Mouse (Mus musculus) forebrain, embryonic 13.5 days (tissue): ENCODE results near the gene Atf7ip. TPM values are rescaled to one million over a fixed set of nuclear protein-coding genes. Genes with fewer than 3 reads are reported as not detected.

Source experiments
- ATAC-seq: fragments of 200-750 bp; cut with Nextera tagmentation; 2 replicates; pipeline ENCODE4 v1.8.0; 2017
- H3K27ac ChIP-seq: fragments of 300-500 bp; sonication (generic); 2 replicates; pipeline ENCODE4 v1.5.1; 2015; ENCODE audit warnings: inconsistent platforms, mild to moderate bottlenecking, moderate library complexity
- H3K27me3 ChIP-seq: fragments of 300-500 bp; sonication (generic); 2 replicates; pipeline ENCODE4 v1.6.1; 2015; ENCODE audit warnings: mild to moderate bottlenecking, inconsistent platforms
- H3K36me3 ChIP-seq: fragments of 300-500 bp; sonication (generic); 2 replicates; pipeline ENCODE4 v1.6.1; 2015; ENCODE audit warnings: mild to moderate bottlenecking, inconsistent platforms; ENCODE audit not compliant: poor library complexity, severe bottlenecking
- H3K4me1 ChIP-seq: fragments of 300-500 bp; sonication (generic); 2 replicates; pipeline ENCODE4 v1.6.1; 2015; ENCODE audit warnings: inconsistent platforms
- H3K4me2 ChIP-seq: fragments of 300-500 bp; sonication (generic); 2 replicates; pipeline ENCODE4 v1.6.1; 2015; ENCODE audit warnings: inconsistent platforms, mild to moderate bottlenecking, moderate library complexity
- H3K4me3 ChIP-seq: fragments of 300-500 bp; sonication (generic); 2 replicates; pipeline ENCODE4 v1.5.1; 2015; ENCODE audit warnings: mild to moderate bottlenecking, inconsistent platforms
- H3K9ac ChIP-seq: fragments of 300-500 bp; sonication (generic); 2 replicates; pipeline ENCODE4 v1.6.1; 2015; ENCODE audit warnings: mild to moderate bottlenecking, inconsistent platforms
- H3K9me3 ChIP-seq: fragments of 300-500 bp; sonication (generic); replicated peaks from 2 replicates; pipeline ENCODE4 v1.6.1; 2016; ENCODE audit warnings: inconsistent platforms
- WGBS: fragments of 180-500 bp; shearing (Covaris S2); methylation state at CpG from one replicate; pipeline ENCODE4 v1.1.7; 2015; 5-methylcytosine and 5-hydroxymethylcytosine counted together
- polyA plus RNA-seq: library from polyadenylated mRNA; unstranded; fragments of >200 nt; fragmentation: Nextera tagmentation; extraction: Ambion mirVana; gene quantifications from 2 replicates; pipeline ENCODE4 v1.2.1, GENCODE M21; 2015

The Atf7ip gene
- polyA plus RNA-seq, 1 experiment from 2014 or later: 47.3 TPM

DNA sequence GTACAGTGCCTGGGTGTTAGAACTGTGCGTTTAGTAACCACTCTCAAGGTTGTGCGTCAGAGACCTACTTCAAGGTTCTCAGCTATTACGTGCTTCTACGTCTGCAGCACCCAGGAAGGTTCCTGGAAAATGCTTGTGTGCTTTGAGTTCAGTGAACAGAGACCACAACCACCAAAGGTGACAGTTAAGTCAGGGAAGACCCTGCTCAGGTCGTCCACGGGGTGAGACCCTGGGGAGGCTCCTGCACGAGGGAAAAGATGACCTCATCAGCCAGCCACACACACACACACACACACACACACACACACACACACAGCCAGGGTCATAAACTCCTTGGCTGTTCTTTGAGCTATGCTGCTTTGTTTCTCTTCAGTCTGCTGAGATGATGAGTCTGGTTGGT lies 96.6 kb downstream of the Atf7ip start:
- no peaks in the 10 kb centered on the region for H3K27me3 ChIP-seq
- ATAC-seq: no peak
- no peaks in the 10 kb centered on the region for H3K4me1 ChIP-seq
- no peaks in the 10 kb centered on the region for H3K9me3 ChIP-seq
- H3K4me3 ChIP-seq: no peak overlapping the region
- peaks cover 82% of the 10 kb centered on the region for H3K36me3 ChIP-seq
- no peak overlapping the region for H3K4me2 ChIP-seq
- WGBS: 94% methylated on average over 7 of the region's 7 CpGs
- no peak overlapping the region for H3K9ac ChIP-seq
- no peak overlapping the region for H3K27ac ChIP-seq

DNA sequence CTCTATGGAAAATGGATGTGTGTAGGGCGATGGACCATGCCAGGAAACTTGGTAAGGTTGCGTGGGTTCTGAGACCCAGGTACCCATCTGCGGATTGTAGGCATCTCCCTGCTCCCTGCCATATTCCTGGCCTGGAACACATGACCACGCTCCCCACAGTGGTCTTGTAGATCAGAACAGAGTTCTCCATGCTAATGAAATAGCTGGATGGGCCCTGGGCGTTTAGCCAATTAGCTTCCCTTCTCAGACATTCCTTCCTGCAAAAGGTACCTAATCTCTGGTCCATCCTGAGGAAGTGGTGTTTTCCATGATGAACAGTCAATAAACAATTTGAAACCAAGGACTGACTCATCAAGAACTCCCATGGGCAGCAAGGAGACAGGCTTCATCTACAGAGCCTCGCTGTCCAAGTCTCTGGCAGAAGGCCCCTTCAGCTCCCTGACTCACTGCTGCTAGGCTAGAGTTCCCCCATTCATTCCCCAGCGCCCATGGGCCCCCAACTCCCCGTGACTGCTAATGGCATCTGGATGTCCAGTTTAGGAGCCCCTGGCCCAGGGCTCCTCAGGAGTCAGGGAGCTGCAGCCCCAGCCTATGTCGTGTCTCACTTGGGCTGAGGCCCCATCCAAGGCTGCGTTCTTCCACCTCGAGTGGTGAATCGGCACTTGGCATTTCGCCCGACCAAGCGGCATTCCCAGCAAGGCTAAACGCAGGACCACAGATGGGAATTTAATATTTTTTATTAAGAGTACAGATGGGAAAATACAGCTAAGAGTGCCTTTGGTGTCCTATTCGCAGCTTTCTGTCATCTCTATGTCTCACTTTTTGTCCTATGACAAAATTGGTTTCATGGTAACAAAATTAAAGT lies 105.6 kb downstream of the Atf7ip start:
- 92% methylated on average over 17 of the region's 17 CpGs for WGBS
- H3K9me3 ChIP-seq: no peaks in the 10 kb centered on the region; the same call in 1 of the 2 replicates
- H3K36me3 ChIP-seq: peaks cover 48% of the 10 kb centered on the region
- H3K4me2 ChIP-seq: no peak overlapping the region
- ATAC-seq: 0 out of 2 replicates have a peak, but pooled peaks have one; percentile 22
- H3K4me3 ChIP-seq: no peak overlapping the region
- H3K9ac ChIP-seq: no peak overlapping the region
- no peaks in the 10 kb centered on the region for H3K4me1 ChIP-seq
- H3K27me3 ChIP-seq: no peaks in the 10 kb centered on the region
- H3K27ac ChIP-seq: no peak overlapping the region

DNA sequence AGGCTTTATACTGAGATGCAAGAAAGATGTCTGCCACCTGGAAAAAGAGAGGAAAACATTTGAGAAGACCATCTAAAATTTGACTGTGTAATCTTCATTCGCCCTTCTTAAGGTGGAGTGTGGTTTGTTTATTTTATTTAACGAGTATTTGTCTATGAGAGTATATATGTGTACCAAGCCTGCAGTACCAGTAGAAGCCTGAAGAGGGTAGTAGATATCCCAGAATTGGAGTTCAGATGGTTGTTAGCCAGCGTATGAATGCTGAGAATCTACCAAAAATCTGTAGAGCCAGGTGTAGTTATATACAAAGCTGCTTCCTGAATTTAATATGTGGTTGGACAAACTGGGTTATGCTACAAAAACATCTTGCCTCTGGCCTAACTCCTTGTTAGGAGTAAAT lies 106.3 kb downstream of the Atf7ip start:
- Histone ChIP-seq H3K4me2 (no peak overlapping the region), H3K4me3 (no peak overlapping the region), H3K9me3 (no peaks in the 10 kb centered on the region; the same call in 1 of the 2 replicates), H3K9ac (no peak overlapping the region), H3K36me3 (peaks cover 41% of the 10 kb centered on the region), H3K27me3 (no peaks in the 10 kb centered on the region), H3K27ac (no peak overlapping the region), H3K4me1 (no peaks in the 10 kb centered on the region)
- 96% methylated on average over 3 of the region's 3 CpGs for WGBS
- ATAC-seq: no peak

DNA sequence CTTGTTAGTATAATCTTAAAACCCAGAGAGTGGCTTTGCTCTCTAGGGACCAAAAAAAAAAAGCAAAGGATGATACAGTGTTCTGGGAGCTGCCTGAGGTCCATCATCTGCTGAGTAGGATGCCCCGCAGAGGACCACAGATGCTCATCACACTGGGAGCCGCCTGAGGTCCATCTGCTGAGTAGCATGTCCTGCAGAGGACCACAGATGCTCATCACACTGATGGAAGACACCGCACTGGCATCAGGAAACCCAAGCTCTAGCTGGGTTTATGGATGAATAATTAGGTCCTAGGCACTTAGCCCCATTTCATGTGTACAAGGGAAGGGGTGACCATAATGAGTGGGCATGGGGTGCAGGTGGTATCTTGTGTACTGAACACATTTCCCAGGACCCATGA lies 108.2 kb downstream of the Atf7ip start:
- Histone ChIP-seq H3K9me3 (no peaks in the 10 kb centered on the region; the same call in 1 of the 2 replicates), H3K4me3 (no peak overlapping the region), H3K9ac (no peak overlapping the region), H3K27me3 (no peaks in the 10 kb centered on the region), H3K27ac (no peak overlapping the region), H3K4me1 (no peaks in the 10 kb centered on the region), H3K36me3 (peaks cover 24% of the 10 kb centered on the region), H3K4me2 (no peak overlapping the region)
- ATAC-seq: no peak; the same call in 1 of the 2 replicates
- 91% methylated on average over 3 of the region's 3 CpGs for WGBS

DNA sequence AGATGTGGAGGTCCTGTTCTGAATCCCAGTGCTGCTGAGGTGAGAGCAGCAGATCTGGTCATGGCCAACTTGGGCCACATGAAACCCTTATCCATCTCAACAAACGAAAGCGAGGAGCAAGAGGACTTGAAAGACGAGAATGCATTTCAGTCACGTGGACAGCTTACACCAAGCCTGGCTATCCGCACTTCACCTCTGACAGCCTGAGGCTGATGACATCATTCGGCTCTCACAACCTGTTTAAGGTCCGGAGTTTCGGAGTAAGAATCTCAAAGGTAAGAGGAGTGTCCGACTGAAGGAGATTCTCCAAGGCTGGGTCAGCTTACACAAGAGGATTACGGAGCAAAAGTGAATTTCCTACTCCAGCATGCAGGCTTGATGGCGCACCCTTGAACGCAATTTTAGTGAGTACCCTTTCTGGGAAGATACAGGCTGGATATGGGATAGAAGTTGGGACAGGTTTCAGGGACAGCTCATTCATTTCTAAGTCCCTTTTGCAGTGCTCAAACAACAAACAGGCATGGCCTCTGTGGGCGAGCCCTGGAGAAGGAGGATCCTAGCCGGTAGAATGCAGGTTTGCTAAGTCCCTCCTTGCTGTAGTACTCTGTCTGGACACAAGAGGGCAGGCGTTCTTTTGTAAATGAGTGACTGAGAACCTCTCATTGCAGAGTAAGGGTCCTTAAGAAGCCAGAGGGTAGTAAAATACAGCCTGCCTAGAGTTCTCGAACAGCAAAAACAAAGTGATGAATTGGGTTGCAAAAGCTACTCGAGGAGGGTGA lies 114.6 kb downstream of the Atf7ip start:
- H3K27ac ChIP-seq: no peak overlapping the region
- no peaks in the 10 kb centered on the region for H3K27me3 ChIP-seq
- H3K4me1 ChIP-seq: no peaks in the 10 kb centered on the region
- 51% methylated on average over 17 of the region's 17 CpGs for WGBS
- no peak overlapping the region for H3K9ac ChIP-seq
- H3K36me3 ChIP-seq: no peaks in the 10 kb centered on the region
- H3K4me3 ChIP-seq: no peak overlapping the region
- H3K4me2 ChIP-seq: no peak overlapping the region
- H3K9me3 ChIP-seq: no peaks in the 10 kb centered on the region
- peak; percentile 68 for ATAC-seq

DNA sequence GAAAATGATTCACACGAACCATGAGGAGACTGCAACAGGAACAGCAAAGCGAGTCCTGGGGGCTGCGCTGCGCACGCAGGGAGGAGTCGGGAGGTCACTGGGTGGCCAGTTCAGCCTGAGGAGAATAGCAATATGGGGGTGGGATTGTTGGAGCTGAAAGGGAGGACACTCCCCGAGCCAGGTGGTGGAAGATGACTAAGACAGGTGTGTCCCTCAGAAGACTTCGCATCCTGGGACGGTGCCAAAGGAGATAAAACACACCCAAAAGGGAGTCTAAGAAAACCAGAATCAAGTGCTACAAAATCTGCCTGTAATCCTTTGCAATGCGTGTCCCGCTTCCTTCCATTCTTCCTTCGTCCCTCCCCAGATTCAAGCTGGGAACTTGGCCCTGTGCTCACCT lies 119.5 kb downstream of the Atf7ip start:
- WGBS: 92% methylated on average over 12 of the region's 12 CpGs
- H3K4me1 ChIP-seq: no peaks in the 10 kb centered on the region

DNA sequence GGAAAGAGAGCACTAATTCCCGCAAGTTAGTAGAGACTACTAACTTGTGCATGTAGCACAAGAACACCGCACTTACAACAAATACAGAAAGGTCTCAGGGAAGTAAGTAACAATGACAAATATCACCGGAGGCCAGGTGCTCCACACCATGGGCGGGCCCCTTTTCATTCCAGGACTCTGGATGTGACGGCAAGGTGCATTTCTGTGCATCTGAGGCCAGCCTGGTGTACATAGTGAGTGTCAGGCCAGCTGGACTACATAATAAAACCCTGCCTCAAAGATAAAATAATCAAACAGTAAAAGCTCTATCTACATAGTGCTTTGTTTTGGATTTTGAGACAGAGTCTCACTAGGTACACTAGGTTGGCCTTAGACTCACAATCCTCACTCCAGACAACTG lies 123.7 kb downstream of the Atf7ip start:
- H3K4me3 ChIP-seq: no peak overlapping the region
- WGBS: 88% methylated on average over 5 of the region's 5 CpGs
- H3K4me2 ChIP-seq: no peak overlapping the region
- H3K9ac ChIP-seq: no peak overlapping the region
- no peaks in the 10 kb centered on the region for H3K4me1 ChIP-seq
- no peaks in the 10 kb centered on the region for H3K27me3 ChIP-seq
- no peak for ATAC-seq
- no peak overlapping the region for H3K27ac ChIP-seq
- H3K9me3 ChIP-seq: no peaks in the 10 kb centered on the region
- H3K36me3 ChIP-seq: no peaks in the 10 kb centered on the region

More for the DNA sequence above, 119.5 kb downstream of the Atf7ip start:
- Histone ChIP-seq H3K4me2 (no peak overlapping the region), H3K9ac (no peak overlapping the region), H3K27ac (no peak overlapping the region), H3K36me3 (no peaks in the 10 kb centered on the region), H3K9me3 (no peaks in the 10 kb centered on the region), H3K27me3 (no peaks in the 10 kb centered on the region), H3K4me3 (no peak overlapping the region)
- no peak for ATAC-seq

DNA sequence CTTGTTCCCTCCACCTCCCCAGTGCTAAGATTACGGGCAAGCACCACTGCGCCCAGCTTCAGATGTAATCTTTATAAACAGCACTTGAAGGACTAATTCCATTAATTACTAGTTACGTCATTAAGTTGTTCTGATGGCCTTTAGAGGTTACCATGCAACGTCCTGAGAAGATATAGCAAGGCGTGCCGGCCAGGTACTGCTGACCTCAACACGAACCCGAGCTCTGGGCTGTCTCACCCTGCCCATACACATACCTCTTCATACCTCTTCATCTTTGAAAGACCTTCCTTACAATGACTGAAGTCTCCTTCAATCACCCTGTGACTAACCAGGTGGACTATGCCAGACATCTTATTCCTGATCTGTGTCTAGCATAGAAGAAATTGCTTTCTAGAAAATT lies 125.6 kb downstream of the Atf7ip start:
- ATAC-seq: no peak
- Histone ChIP-seq H3K4me3 (no peak overlapping the region), H3K9me3 (no peaks in the 10 kb centered on the region; the same call in 1 of the 2 replicates), H3K27me3 (no peaks in the 10 kb centered on the region), H3K36me3 (no peaks in the 10 kb centered on the region), H3K4me1 (no peaks in the 10 kb centered on the region), H3K4me2 (no peak overlapping the region), H3K27ac (no peak overlapping the region), H3K9ac (no peak overlapping the region)
- 88% methylated on average over 8 of the region's 8 CpGs for WGBS

DNA sequence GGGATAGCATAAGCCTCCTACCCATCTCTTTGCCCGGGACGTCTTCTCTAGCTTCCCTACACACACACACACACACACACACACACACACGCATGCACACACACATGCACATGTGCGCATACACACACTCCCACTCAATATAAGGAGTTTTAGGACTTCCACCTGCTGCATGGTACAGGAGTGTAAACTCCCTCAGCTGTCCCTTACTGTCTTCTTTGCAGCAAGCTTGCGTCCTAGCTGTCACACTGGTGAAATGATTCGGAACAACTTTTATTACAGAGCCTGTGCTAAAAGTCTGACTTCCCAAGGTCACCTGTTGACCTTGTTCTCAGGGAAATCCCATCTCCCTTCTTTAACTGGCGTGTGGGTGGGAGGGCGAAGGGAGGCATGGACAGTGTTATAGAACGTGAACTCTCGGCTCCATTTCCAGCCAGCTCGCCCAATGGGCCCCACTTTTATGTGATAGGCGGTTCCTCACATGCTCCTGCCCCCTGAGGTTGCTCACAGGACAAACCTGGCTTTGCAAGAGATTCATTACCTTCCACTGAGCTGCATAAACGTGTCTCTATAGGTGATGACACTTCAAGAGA lies 126.1 kb downstream of the Atf7ip start:
- Histone ChIP-seq H3K27ac (no peak overlapping the region), H3K36me3 (no peaks in the 10 kb centered on the region), H3K4me3 (no peak overlapping the region), H3K9me3 (no peaks in the 10 kb centered on the region; the same call in 1 of the 2 replicates), H3K27me3 (no peaks in the 10 kb centered on the region), H3K4me2 (no peak overlapping the region), H3K4me1 (no peaks in the 10 kb centered on the region), H3K9ac (no peak overlapping the region)
- no peak for ATAC-seq
- WGBS: 88% methylated on average over 13 of the region's 13 CpGs

- ATAC-seq: no peak
- Histone ChIP-seq H3K27ac (no peak overlapping the region), H3K27me3 (no peaks in the 10 kb centered on the region), H3K4me2 (no peak overlapping the region), H3K4me1 (no peaks in the 10 kb centered on the region), H3K36me3 (no peaks in the 10 kb centered on the region), H3K9ac (no peak overlapping the region), H3K9me3 (no peaks in the 10 kb centered on the region; the same call in 1 of the 2 replicates), H3K4me3 (no peak overlapping the region)
- WGBS: 87% methylated on average over 3 of the region's 3 CpGs
Measured at GRCm38 (mm10) chr6:136633154-136633553, 127.2 kb downstream of the Atf7ip start.

DNA sequence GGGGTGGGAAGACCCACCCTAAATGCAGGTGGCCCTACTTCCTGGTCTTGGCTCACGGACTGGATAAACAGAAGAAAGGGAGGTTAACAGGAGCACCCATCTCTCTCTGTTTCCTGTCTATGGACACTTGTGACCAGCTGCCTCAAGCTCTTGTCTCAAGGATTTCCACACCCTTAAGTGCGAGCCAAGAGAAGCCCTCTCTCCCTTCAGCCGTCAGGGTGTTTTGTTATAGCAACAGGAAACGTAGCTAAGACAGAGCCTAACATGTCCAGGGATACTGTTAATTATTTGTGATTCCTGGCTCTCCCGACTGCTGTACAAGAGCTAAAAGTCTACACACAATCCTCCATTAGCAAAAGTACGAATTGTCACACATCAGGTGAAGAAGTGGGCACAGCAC lies 127.8 kb downstream of the Atf7ip start:
- no peak for ATAC-seq
- no peak overlapping the region for H3K4me3 ChIP-seq
- no peak overlapping the region for H3K9ac ChIP-seq
- no peaks in the 10 kb centered on the region for H3K4me1 ChIP-seq
- no peaks in the 10 kb centered on the region for H3K36me3 ChIP-seq
- H3K27ac ChIP-seq: no peak overlapping the region
- WGBS: 81% methylated on average over 6 of the region's 6 CpGs
- no peaks in the 10 kb centered on the region; the same call in 1 of the 2 replicates for H3K9me3 ChIP-seq
- no peaks in the 10 kb centered on the region for H3K27me3 ChIP-seq
- H3K4me2 ChIP-seq: no peak overlapping the region

GRCm38 (mm10) chr6:136634982-136635381 lies 129.0 kb downstream of the Atf7ip start:
- H3K4me1 ChIP-seq: no peaks in the 10 kb centered on the region
- ATAC-seq: no peak
- no peak overlapping the region for H3K4me2 ChIP-seq
- H3K4me3 ChIP-seq: no peak overlapping the region
- H3K36me3 ChIP-seq: no peaks in the 10 kb centered on the region
- H3K9me3 ChIP-seq: no peaks in the 10 kb centered on the region; the same call in 1 of the 2 replicates
- H3K27me3 ChIP-seq: no peaks in the 10 kb centered on the region
- H3K9ac ChIP-seq: no peak overlapping the region
- H3K27ac ChIP-seq: no peak overlapping the region
- WGBS: 73% methylated on average over 3 of the region's 3 CpGs
